ENCODE assay signal across 10 mouse cellular contexts in genomic region chr10:18198286-18199015, GRCm38 (mm10). TPM values are rescaled to one million over a fixed set of nuclear protein-coding genes. Genes with fewer than 3 reads are reported as not detected.
"Had no signal": no experiment of that assay in that cellular context is flagged by ENCODE, and none has a peak within 500 bp of the region (broad histone marks: within the 10 kb centered on the region; RNA-seq: fewer than 3 reads in every experiment).

No protein-coding gene starts in this region.

- DNase-seq: layer of hippocampus, postnatal 36 days; liver, embryonic 13.5 days; lung, adult 2 months; lung, postnatal 14 days; lung, postnatal 4 days; midbrain, embryonic 14.5 days; thymus, adult 18-20 months; thymus, postnatal 14 days; thymus, postnatal 4 days had no signal

RNA-seq across cellular contexts. Expression of gene Ect2l, which starts 12.2 kb away (rescaled TPM):
- total RNA-seq: liver, adult 2 months had no signal
